Mouse (Mus musculus): ENCODE results near the gene Gm7534.
"Not testable (repeated sequence)": the region's sequence is repeated elsewhere in the genome, so short reads cannot be mapped to it uniquely, and the experiment has no call there.

- TF ChIP-seq CTCF (IDR thresholded peaks at IDR 0.05; ENCODE audit: insufficient read depth, low read length); POLR2A (IDR thresholded peaks at IDR 0.05; ENCODE audit: borderline replicate concordance, extremely low read depth, low read depth, low read length): not testable (repeated sequence)
Observed at GRCm38 (mm10) chr4:134144297-134144696, 58.5 kb downstream of the Gm7534 start.

Measured in lung, adult 2 months (tissue).